Mouse (Mus musculus): ENCODE measurements around the gene Tubb5.

- TF ChIP-seq CTCF (IDR thresholded peaks at IDR 0.05; ENCODE audit: insufficient read depth, low read depth, low read length) (no peak), POLR2A (IDR thresholded peaks at IDR 0.05; ENCODE audit: insufficient read depth, low read depth, low read length) (no peak)
Measured at GRCm38 (mm10) chr17:35865481-35866280, 27.6 kb upstream of the Tubb5 start, which contains the start of gene Ppp1r18.

Data from olfactory bulb, adult 2 months (tissue).